Mouse (Mus musculus): ENCODE data around the gene Hexb.

DNA sequence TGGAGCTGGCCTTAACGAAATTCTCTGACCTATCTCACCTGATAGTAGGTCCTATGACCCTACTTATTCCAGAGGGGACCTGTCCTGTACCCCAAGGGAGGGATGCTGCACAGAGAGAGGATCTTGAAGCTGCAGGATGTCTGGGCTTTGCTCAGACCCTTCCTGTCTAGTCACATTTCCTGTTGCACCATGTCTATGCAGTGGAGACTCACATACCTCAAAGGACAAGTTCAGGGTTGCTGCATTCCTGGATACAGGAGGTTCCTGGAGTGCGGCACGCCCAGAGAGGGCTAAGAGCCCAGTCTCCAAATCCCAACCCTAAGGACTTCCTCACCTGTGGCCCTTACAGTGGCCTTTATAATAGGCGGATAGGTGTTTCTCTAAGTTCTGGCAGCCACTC is 11.8 kb downstream of the Hexb start:
- TF ChIP-seq CTCF (IDR thresholded peaks at IDR 0.05; ENCODE audit: insufficient read depth, low read length) (no peak), POLR2A (IDR thresholded peaks at IDR 0.05; ENCODE audit: borderline replicate concordance, extremely low read depth, low read depth, low read length) (no peak)
